Mouse (Mus musculus) testis, adult 2 months (tissue): ENCODE measurements around the gene Olr1.

Experiments used
- CTCF ChIP-seq: fragments of 200-500 bp; IDR thresholded peaks from 2 replicates; pipeline ENCODE4 v1.5.1; 2012; ENCODE audit warnings: low read depth, mild to moderate bottlenecking, inconsistent platforms, low read length, moderate library complexity; ENCODE audit not compliant: control insufficient read depth, insufficient read depth, insufficient replicate concordance
- POLR2A ChIP-seq: fragments of 200-500 bp; IDR thresholded peaks from 2 replicates; pipeline ENCODE4 v1.6.1; 2012; ENCODE audit warnings: low read depth, mild to moderate bottlenecking, inconsistent platforms, low read length, moderate library complexity; ENCODE audit not compliant: control insufficient read depth

GRCm38 (mm10) chr6:129513409-129513808 lies 6.4 kb upstream of the Olr1 start:
- TF ChIP-seq CTCF = no peak
- no peak for TF ChIP-seq POLR2A
